Mouse (Mus musculus) stomach, embryonic 16.5 days (tissue): ENCODE measurements around the gene Stab1. TPM values are rescaled to one million over a fixed set of nuclear protein-coding genes. Genes with fewer than 3 reads are reported as not detected.

ENCODE experiments used
- ATAC-seq: fragments of 200-750 bp; cut with Nextera tagmentation; 2 replicates; pipeline ENCODE4 v1.8.0; 2017; ENCODE audit warnings: moderate number of reproducible peaks, moderate TSS enrichment; ENCODE audit not compliant: insufficient read depth, low FRiP score
- H3K27ac ChIP-seq: fragments of 300-500 bp; sonication (generic); 2 replicates; pipeline ENCODE4 v1.5.1; 2014; ENCODE audit warnings: low read length
- H3K27me3 ChIP-seq: fragments of 300-500 bp; sonication (generic); 2 replicates; pipeline ENCODE4 v1.6.1; 2014; ENCODE audit warnings: low read length, control low read depth, mixed read lengths; ENCODE audit not compliant: control insufficient read depth, insufficient read depth
- H3K36me3 ChIP-seq: fragments of 300-500 bp; sonication (generic); 2 replicates; pipeline ENCODE4 v1.6.1; 2014; ENCODE audit warnings: low read length; ENCODE audit not compliant: control insufficient read depth, insufficient read depth
- H3K4me1 ChIP-seq: fragments of 300-500 bp; sonication (generic); 2 replicates; pipeline ENCODE4 v1.6.1; 2014; ENCODE audit warnings: low read length, control low read depth, mixed read lengths; ENCODE audit not compliant: control insufficient read depth, insufficient read depth
- H3K4me2 ChIP-seq: fragments of 300-500 bp; sonication (generic); 2 replicates; pipeline ENCODE4 v1.6.1; 2014; ENCODE audit warnings: low read depth, low read length, mixed read lengths
- H3K4me3 ChIP-seq: fragments of 300-500 bp; sonication (generic); replicated peaks from 2 replicates; pipeline ENCODE4 v1.5.1; 2014; ENCODE audit warnings: mild to moderate bottlenecking, low read length
- H3K9ac ChIP-seq: fragments of 300-500 bp; sonication (generic); 2 replicates; pipeline ENCODE4 v1.6.1; 2014; ENCODE audit warnings: low read length
- H3K9me3 ChIP-seq: fragments of 300-500 bp; sonication (generic); replicated peaks from 2 replicates; pipeline ENCODE4 v1.6.1; 2016; ENCODE audit warnings: low read length, control low read depth; ENCODE audit not compliant: control insufficient read depth
- WGBS: fragments of 180-500 bp; shearing (Covaris S2); extraction: QIAGEN DNeasy Blood & Tissue Kit; methylation state at CpG from one replicate; pipeline ENCODE4 v1.1.7; 2014; 5-methylcytosine and 5-hydroxymethylcytosine counted together
- polyA plus RNA-seq: library from polyadenylated mRNA; unstranded; fragments of >200 nt; fragmentation: Nextera tagmentation; extraction: Ambion mirVana; gene quantifications from 2 replicates; pipeline ENCODE4 v1.2.1, GENCODE M21; 2015

Gene Stab1
- polyA plus RNA-seq, 1 experiment from 2014 or later, result 41.9 TPM

GRCm38 (mm10) chr14:31188771-31189181, 20.3 kb upstream of the Stab1 start:
- WGBS, result 65% methylated on average over 6 of the region's 6 CpGs
- Histone ChIP-seq H3K27ac (peak overlapping the region; percentile 48), H3K4me2 (no peak overlapping the region), H3K4me3 (no peak overlapping the region), H3K27me3 (no peaks in the 10 kb centered on the region), H3K36me3 (peaks cover 66% of the 10 kb centered on the region), H3K9me3 (no peaks in the 10 kb centered on the region), H3K4me1 (no peaks in the 10 kb centered on the region), H3K9ac (no peak overlapping the region)
- peak; percentile 56; the same call in 1 of the 2 replicates for ATAC-seq

GRCm38 (mm10) chr14:31186656-31187055, 18.2 kb upstream of the Stab1 start:
- no peak for ATAC-seq
- H3K9me3 ChIP-seq, result no peaks in the 10 kb centered on the region
- no peaks in the 10 kb centered on the region for H3K4me1 ChIP-seq
- H3K4me3 ChIP-seq, result no peak overlapping the region
- H3K27me3 ChIP-seq, result no peaks in the 10 kb centered on the region
- H3K36me3 ChIP-seq, result peaks cover 71% of the 10 kb centered on the region
- no peak overlapping the region for H3K4me2 ChIP-seq
- no peak overlapping the region for H3K9ac ChIP-seq
- H3K27ac ChIP-seq, result no peak overlapping the region
- WGBS, result 81% methylated on average over 4 of the region's 4 CpGs

- no peak overlapping the region for H3K4me3 ChIP-seq
- H3K9ac ChIP-seq, result no peak overlapping the region
- no peaks in the 10 kb centered on the region for H3K4me1 ChIP-seq
- H3K27ac ChIP-seq, result no peak overlapping the region; the same call in 1 of the 2 replicates
- WGBS, result 91% methylated on average over 12 of the region's 12 CpGs
- H3K27me3 ChIP-seq, result no peaks in the 10 kb centered on the region
- H3K9me3 ChIP-seq, result no peaks in the 10 kb centered on the region
- no peak for ATAC-seq
- peaks cover 78% of the 10 kb centered on the region for H3K36me3 ChIP-seq
- no peak overlapping the region for H3K4me2 ChIP-seq
Measured at GRCm38 (mm10) chr14:31184195-31184594, 15.8 kb upstream of the Stab1 start.

GRCm38 (mm10) chr14:31183541-31183940, 15.1 kb upstream of the Stab1 start:
- Histone ChIP-seq H3K9ac (no peak overlapping the region), H3K4me3 (no peak overlapping the region), H3K4me2 (no peak overlapping the region), H3K27ac (peak overlapping the region; percentile 41), H3K27me3 (no peaks in the 10 kb centered on the region), H3K9me3 (no peaks in the 10 kb centered on the region), H3K4me1 (no peaks in the 10 kb centered on the region), H3K36me3 (peaks cover 75% of the 10 kb centered on the region)
- ATAC-seq, result no peak
- 75% methylated on average over 5 of the region's 5 CpGs for WGBS

GRCm38 (mm10) chr14:31182786-31183290, 14.4 kb upstream of the Stab1 start:
- Histone ChIP-seq H3K27ac (peak overlapping the region; percentile 31; the same call in 1 of the 2 replicates), H3K4me3 (no peak overlapping the region), H3K4me1 (no peaks in the 10 kb centered on the region), H3K4me2 (no peak overlapping the region), H3K9ac (no peak overlapping the region), H3K36me3 (peaks cover 71% of the 10 kb centered on the region), H3K9me3 (no peaks in the 10 kb centered on the region), H3K27me3 (no peaks in the 10 kb centered on the region)
- no peak for ATAC-seq
- WGBS, result 70% methylated on average over 2 of the region's 2 CpGs

DNA sequence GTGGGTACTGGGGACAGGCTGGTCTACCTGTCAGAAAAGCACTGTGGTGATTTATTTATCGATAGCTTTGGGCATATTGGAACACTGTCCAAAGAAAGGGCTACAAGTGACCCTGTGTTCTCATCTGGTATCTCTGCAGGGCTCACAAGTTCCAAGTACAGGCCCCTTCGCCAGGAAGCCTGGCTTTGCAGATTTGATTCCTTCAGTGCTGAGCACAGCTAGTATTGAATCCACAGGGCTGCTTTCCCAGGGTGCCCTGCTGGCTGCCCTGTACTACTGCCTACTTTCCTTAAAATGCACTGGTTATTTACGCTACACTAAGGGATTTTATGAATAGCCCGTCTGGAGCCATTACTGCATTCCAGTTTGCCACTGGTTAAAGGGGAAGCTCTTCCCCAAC, 13.1 kb upstream of the Stab1 start:
- Histone ChIP-seq H3K4me1 (no peaks in the 10 kb centered on the region), H3K27ac (no peak overlapping the region), H3K4me2 (no peak overlapping the region), H3K27me3 (no peaks in the 10 kb centered on the region), H3K36me3 (peaks cover 68% of the 10 kb centered on the region), H3K4me3 (no peak overlapping the region), H3K9me3 (no peaks in the 10 kb centered on the region), H3K9ac (no peak overlapping the region)
- WGBS, result 84% methylated on average over 4 of the region's 4 CpGs
- ATAC-seq, result no peak

DNA sequence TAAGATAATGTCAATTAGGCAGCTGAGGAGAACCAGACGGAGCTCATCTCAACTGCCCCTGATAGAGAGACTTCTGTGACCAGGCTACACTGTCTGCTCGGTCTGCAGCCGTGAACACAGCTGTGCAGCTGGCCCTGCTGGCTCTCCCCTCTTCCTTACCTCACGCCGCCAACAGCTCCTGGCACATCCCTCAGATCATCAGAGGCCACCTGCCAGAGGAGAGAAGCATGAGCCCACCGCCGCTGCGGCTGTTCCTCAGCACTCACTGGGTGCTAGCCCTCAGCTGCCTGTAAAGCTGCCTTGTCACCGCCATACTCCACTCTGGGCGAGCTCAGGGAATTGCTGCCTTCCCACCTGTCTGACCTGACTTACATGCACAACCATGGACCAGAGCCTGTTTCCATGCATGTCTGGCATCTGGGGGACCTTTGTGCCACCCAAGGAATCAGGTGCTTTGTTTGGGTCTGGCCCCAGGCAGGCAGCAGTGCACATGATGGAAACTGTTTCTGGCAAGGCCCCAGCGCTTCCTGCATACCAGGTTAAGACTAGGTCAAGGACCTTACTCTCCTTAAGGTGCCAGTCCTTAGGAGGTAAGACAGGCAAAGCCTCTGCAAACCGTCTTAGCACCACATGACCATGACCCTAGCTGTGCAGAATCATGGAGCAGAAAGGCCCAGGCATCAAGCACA, 11.4 kb upstream of the Stab1 start:
- H3K4me2 ChIP-seq, result no peak overlapping the region
- no peaks in the 10 kb centered on the region for H3K27me3 ChIP-seq
- no peaks in the 10 kb centered on the region for H3K4me1 ChIP-seq
- H3K9me3 ChIP-seq, result no peaks in the 10 kb centered on the region
- no peak overlapping the region for H3K27ac ChIP-seq
- no peak for ATAC-seq
- H3K36me3 ChIP-seq, result peaks cover 64% of the 10 kb centered on the region
- no peak overlapping the region for H3K9ac ChIP-seq
- 90% methylated on average over 12 of the region's 12 CpGs for WGBS
- no peak overlapping the region for H3K4me3 ChIP-seq

GRCm38 (mm10) chr14:31177715-31178114, 9.3 kb upstream of the Stab1 start:
- H3K9ac ChIP-seq, result no peak overlapping the region
- no peak overlapping the region for H3K27ac ChIP-seq
- WGBS, result 90% methylated on average over 5 of the region's 5 CpGs
- no peak overlapping the region for H3K4me3 ChIP-seq
- no peaks in the 10 kb centered on the region for H3K4me1 ChIP-seq
- H3K4me2 ChIP-seq, result no peak overlapping the region
- ATAC-seq, result no peak
- H3K36me3 ChIP-seq, result peaks cover 54% of the 10 kb centered on the region
- H3K9me3 ChIP-seq, result no peaks in the 10 kb centered on the region
- no peaks in the 10 kb centered on the region for H3K27me3 ChIP-seq

DNA sequence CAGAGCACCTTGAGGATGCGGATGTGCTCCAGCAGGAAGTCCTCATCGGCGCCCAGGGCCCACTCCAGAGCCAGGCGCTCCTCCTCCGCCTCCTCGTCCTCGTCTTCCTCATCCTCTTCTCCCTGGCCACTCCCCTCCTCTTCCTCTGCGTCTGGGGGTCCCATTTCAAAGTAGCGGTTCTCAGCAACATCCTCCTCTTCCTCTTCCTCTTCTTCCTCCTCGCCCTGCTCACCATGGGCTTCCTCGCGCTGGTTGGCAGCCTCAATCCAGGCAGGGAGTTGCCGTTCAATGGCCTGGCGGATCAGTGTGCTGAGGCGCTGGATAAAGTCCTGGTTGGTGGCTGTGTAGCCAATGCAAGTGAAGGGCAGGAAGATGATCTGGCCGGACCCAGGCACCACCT, 8.8 kb upstream of the Stab1 start:
- no peak overlapping the region for H3K9ac ChIP-seq
- no peaks in the 10 kb centered on the region for H3K4me1 ChIP-seq
- no peaks in the 10 kb centered on the region for H3K27me3 ChIP-seq
- H3K9me3 ChIP-seq, result no peaks in the 10 kb centered on the region
- ATAC-seq, result no peak
- no peak overlapping the region for H3K4me3 ChIP-seq
- no peak overlapping the region for H3K27ac ChIP-seq
- H3K4me2 ChIP-seq, result no peak overlapping the region
- WGBS, result 85% methylated on average over 16 of the region's 16 CpGs
- peaks cover 59% of the 10 kb centered on the region for H3K36me3 ChIP-seq
